Mouse (Mus musculus): Measurements from ENCODE around the gene Fam89b.

The Fam89b gene

DNA sequence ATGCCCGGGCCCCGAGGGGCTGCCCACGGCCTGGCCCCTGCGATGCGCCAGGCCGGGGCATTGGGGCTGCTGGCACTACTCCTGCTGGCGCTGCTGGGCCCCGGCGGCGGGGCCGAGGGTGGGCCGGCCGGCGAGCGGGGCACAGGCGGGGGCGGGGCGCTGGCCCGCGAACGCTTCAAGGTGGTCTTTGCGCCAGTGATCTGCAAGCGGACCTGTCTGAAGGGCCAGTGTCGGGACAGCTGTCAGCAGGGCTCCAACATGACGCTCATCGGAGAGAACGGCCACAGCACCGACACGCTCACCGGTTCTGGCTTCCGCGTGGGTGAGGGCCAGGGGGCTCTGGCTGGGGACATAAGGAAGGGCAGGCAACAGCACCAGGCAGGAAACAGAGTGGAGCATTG is 12.8 kb upstream of the Fam89b start:
- TF ChIP-seq NANOG (IDR thresholded peaks at IDR 0.05; ENCODE audit: borderline replicate concordance, low read length) (no peak), CTCF (conservative IDR thresholded peaks at IDR 0.05; ENCODE audit: low read length) (no peak), POU5F1 (IDR thresholded peaks at IDR 0.05; ENCODE audit: borderline replicate concordance, low read length) (no peak)
- Histone ChIP-seq H3K4me3 (replicated peaks; ENCODE audit: low read length) (peak overlapping the region; percentile 78), H3K27me3 (ENCODE audit: insufficient read depth, low read length) (peaks cover 78% of the 10 kb centered on the region)

DNA sequence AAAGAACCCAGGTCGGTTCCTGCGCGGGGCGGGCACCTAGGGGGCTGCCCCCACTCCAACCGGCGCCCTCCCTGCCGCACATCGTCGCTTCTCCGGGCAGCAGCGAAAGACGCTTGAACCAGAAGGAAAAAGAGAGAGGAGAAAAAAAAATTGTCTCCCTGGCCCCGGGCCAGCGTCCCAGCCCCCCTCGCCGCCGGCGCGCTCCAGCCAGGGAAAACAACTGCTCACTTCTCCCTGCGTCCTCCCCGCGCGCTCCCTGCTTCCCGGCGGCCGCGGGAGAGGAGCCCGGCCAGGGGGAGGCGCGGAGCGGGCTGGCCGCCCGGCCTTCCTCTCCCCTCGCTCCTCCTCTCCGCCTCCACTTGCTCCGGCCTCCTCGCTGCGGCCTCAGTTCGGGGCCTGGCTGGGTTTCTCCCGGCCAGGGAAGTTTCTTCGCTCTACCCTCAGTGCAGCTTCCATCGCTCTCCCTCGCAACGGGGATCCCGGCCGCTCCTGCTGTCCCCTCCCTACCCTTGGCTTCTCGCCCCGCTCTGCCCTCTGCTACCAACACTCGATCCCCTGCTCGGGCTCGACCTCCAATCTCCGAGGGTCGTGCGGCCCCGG is 12.3 kb upstream of the Fam89b start:
- no peaks in the 10 kb centered on the region for H3K9me3 ChIP-seq (ENCODE audit: low read length)
- no peak for TF ChIP-seq CTCF (conservative IDR thresholded peaks at IDR 0.05; ENCODE audit: low read length)
- TF ChIP-seq POU5F1 (IDR thresholded peaks at IDR 0.05; ENCODE audit: borderline replicate concordance, low read length): no peak
- TF ChIP-seq NANOG (IDR thresholded peaks at IDR 0.05; ENCODE audit: borderline replicate concordance, low read length): no peak

More for the DNA sequence above, 12.8 kb upstream of the Fam89b start:
- H3K9me3 ChIP-seq (ENCODE audit: low read length): no peaks in the 10 kb centered on the region
- H3K36me3 ChIP-seq (ENCODE audit: insufficient read depth, low read length): no peaks in the 10 kb centered on the region
- peaks cover 52% of the 10 kb centered on the region for H3K4me1 ChIP-seq (replicated peaks; ENCODE audit: low read depth, low read length)

DNA sequence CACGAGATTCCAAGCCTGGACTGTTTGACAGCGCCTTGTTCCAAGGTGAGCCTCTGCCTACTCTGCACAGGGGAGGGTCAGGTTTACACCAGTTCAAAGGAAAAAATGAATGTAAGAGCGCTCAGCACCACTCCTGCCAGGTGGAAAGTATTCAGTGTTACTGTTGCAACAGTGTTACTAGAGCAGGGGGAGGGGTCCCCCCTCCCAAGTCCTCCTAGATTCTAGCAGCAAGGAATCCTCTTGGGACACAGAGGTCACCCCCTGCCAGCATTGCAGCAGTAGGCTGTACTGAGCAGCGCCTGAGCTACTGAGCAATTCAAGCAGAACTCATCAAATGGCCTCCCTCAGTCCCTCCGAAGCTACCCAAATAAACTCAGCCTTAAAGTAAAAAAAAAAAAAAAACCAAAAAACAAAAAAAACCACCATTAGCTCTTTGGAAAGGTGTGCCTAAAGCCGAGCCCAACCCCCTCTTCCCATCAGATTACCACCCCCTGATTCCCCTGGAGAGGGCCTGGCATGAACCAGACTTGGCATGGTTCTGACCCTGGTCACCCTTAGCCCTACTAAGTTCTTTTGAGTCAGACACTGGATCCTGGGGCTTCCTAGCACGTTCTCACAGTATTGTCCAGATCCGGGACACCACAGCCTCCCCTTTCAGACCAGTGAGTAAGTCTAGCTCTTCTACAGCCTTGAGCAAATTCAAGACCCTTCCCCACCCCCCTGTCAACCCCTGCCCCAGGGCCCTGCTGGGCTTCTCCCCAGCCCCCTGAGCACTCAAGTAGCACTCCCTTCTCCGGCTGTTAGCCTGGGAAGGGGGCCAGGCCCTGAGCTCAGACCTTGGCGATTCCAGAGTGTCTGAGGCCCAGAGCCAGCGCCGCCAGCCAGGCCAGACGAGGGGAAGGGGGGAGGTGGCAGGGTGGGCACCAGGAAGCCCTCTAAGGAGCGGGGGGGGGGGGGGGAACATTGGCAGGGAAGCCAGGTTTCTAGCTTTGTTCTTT is 11.2 kb upstream of the Fam89b start, which contains the start of gene Ltbp3:
Gene Ltbp3, plus strand, starts transcription at position 585 of the 998 bp plus-strand sequence.
- H3K36me3 ChIP-seq (ENCODE audit: insufficient read depth, low read length): no peaks in the 10 kb centered on the region
- peaks cover 70% of the 10 kb centered on the region for H3K27me3 ChIP-seq (ENCODE audit: insufficient read depth, low read length)
- peaks cover 37% of the 10 kb centered on the region for H3K4me1 ChIP-seq (replicated peaks; ENCODE audit: low read depth, low read length)
- no peaks in the 10 kb centered on the region for H3K9me3 ChIP-seq (ENCODE audit: low read length)
- no peak for TF ChIP-seq NANOG (IDR thresholded peaks at IDR 0.05; ENCODE audit: borderline replicate concordance, low read length)
- no peak for TF ChIP-seq POU5F1 (IDR thresholded peaks at IDR 0.05; ENCODE audit: borderline replicate concordance, low read length)
- no peak for TF ChIP-seq CTCF (conservative IDR thresholded peaks at IDR 0.05; ENCODE audit: low read length)
- H3K4me3 ChIP-seq (replicated peaks; ENCODE audit: low read length): peak within 1 kb of the TSS; percentile 78

More for the DNA sequence above, 12.3 kb upstream of the Fam89b start:
- H3K4me1 ChIP-seq (replicated peaks; ENCODE audit: low read depth, low read length): peaks cover 47% of the 10 kb centered on the region
- peaks cover 75% of the 10 kb centered on the region for H3K27me3 ChIP-seq (ENCODE audit: insufficient read depth, low read length)
- H3K4me3 ChIP-seq (replicated peaks; ENCODE audit: low read length): peak overlapping the region; percentile 78
- no peaks in the 10 kb centered on the region for H3K36me3 ChIP-seq (ENCODE audit: insufficient read depth, low read length)

DNA sequence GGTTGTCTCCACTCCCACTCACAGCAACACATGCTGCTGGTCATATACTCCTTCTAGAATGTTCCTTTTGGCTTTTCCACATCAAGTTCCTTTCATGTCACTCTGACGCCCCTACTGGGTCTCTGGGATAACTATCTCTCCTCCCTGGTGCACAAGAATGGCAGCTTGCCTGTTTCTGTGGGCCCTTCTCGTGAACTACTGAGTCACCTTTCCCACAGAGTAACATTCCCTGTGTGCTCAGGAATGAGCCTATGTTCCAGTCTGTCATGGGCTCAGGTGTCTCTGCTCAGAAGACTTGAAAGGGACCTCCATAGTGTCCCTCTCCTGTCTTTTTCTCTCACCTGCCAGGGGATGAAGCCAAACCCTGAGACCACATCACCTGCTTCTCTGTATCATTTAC is 10.0 kb upstream of the Fam89b start:
- Histone ChIP-seq H3K4me3 (replicated peaks; ENCODE audit: low read length) (no peak overlapping the region), H3K4me1 (replicated peaks; ENCODE audit: low read depth, low read length) (peaks cover 30% of the 10 kb centered on the region), H3K36me3 (ENCODE audit: insufficient read depth, low read length) (no peaks in the 10 kb centered on the region), H3K9me3 (ENCODE audit: low read length) (no peaks in the 10 kb centered on the region), H3K27me3 (ENCODE audit: insufficient read depth, low read length) (peaks cover 64% of the 10 kb centered on the region)
- no peak for TF ChIP-seq NANOG (IDR thresholded peaks at IDR 0.05; ENCODE audit: borderline replicate concordance, low read length)
- no peak for TF ChIP-seq POU5F1 (IDR thresholded peaks at IDR 0.05; ENCODE audit: borderline replicate concordance, low read length)
- TF ChIP-seq CTCF (conservative IDR thresholded peaks at IDR 0.05; ENCODE audit: low read length): no peak

DNA sequence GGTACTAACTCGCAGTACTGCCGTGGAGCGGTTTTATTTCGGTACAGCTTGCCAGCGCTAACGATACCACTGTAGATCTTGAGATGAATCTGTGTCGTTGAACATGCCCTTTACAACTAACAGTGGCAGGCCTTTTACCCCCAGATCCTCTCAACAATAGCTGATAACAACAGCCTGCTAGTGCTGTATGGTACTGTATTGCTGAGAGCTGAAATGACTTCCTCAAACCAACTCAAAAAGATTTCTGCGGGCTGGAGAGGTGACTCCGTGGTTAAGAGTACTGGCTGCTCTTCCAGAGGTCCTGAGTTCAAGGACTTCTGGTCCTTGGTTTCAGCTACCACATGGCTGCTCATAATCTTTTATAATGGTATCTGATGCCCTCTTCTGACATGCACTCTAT is 4.9 kb upstream of the Fam89b start:
- TF ChIP-seq CTCF (conservative IDR thresholded peaks at IDR 0.05; ENCODE audit: low read length) (no peak), POU5F1 (IDR thresholded peaks at IDR 0.05; ENCODE audit: borderline replicate concordance, low read length) (no peak), NANOG (IDR thresholded peaks at IDR 0.05; ENCODE audit: borderline replicate concordance, low read length) (no peak)
- H3K4me3 ChIP-seq (replicated peaks; ENCODE audit: low read length): no peak overlapping the region
- H3K36me3 ChIP-seq (ENCODE audit: insufficient read depth, low read length): peaks cover 16% of the 10 kb centered on the region
- peaks cover 13% of the 10 kb centered on the region for H3K27me3 ChIP-seq (ENCODE audit: insufficient read depth, low read length)
- H3K9me3 ChIP-seq (ENCODE audit: low read length): no peaks in the 10 kb centered on the region
- peaks cover 30% of the 10 kb centered on the region for H3K4me1 ChIP-seq (replicated peaks; ENCODE audit: low read depth, low read length)

DNA sequence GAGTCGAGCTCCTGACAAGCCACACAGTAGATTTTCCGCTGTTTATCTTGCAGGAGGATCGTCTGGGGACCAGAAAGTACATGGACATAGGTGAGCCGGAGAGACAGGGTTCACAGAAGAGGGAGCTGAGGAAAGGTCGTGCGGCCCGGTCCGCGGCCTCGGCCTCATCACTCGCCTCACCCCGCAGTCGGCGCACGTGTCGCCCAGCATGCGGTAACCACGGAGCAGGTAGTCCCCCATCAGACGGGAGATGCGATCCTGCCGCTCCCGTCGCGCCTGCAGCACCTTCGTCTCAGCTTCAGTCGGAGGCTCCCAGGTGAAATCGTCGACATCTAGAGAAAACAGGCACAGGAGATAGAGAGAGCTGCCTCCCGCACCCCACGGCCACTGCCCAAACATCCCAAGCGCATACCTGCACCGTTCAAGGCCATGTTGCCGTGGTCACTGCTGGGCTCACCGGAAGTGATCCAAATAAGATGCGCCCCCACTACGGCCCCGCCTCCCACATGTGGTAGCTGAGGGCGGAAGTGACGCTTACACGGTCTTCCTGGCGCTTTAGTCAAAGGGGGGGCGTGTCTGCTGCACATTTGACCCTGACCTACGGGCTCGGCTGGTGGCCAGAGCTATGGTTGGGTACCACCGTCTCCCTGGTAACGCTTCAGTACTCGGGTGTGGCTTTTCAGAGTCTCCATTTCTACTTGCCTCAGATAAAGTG is 2.0 kb upstream of the Fam89b start:
- peaks cover 26% of the 10 kb centered on the region for H3K27me3 ChIP-seq (ENCODE audit: insufficient read depth, low read length)
- no peak for TF ChIP-seq POU5F1 (IDR thresholded peaks at IDR 0.05; ENCODE audit: borderline replicate concordance, low read length)
- no peak for TF ChIP-seq NANOG (IDR thresholded peaks at IDR 0.05; ENCODE audit: borderline replicate concordance, low read length)
- TF ChIP-seq CTCF (conservative IDR thresholded peaks at IDR 0.05; ENCODE audit: low read length): no peak
- H3K4me1 ChIP-seq (replicated peaks; ENCODE audit: low read depth, low read length): peaks cover 53% of the 10 kb centered on the region
- H3K4me3 ChIP-seq (replicated peaks; ENCODE audit: low read length): peak overlapping the region; percentile 97
- H3K9me3 ChIP-seq (ENCODE audit: low read length): no peaks in the 10 kb centered on the region
- peaks cover 22% of the 10 kb centered on the region for H3K36me3 ChIP-seq (ENCODE audit: insufficient read depth, low read length)

DNA sequence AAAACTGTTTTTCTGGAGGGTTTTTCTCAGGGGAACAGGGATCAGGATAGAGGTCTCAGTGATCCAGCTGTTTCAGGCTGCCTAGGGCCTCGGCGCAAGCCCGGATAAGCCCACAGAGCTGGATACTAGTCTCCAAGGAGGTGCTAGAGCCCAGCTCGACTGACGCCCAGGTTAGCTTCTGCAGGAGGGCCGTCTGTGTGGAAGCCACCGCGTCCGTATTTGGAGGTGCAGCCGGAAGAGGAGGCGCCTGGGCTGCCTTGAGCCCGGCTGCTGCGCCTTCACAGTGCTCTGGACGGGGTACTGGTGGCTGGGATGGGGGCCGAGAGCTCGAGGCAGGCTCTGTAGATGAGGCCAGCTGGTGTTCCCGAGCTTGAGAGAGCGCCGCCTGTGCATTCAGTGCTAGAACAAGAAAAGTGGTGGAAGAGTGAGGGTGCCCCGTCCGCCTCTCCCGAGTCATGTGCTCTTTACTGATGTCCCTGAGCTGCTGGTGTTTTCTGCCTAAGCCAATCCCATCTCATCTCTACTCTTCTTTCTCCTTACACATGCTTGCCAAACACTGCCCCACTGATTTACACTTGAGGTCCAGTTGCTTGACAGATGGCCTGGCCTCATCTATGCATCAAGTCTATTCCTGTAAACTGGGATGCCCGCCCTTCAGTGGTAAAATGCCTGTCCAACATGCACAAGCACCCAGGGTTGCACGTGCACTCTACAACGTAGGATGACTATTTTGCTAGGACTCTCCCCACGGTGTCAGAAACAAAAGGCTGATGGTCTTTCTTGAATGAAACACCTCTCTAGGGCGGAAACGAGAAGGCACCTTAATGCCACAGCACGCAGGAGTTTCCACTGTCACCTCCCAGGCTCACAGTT is 1.1 kb upstream of the Fam89b start:
- Histone ChIP-seq H3K36me3 (ENCODE audit: insufficient read depth, low read length) (peaks cover 22% of the 10 kb centered on the region), H3K27me3 (ENCODE audit: insufficient read depth, low read length) (peaks cover 30% of the 10 kb centered on the region), H3K4me1 (replicated peaks; ENCODE audit: low read depth, low read length) (peaks cover 60% of the 10 kb centered on the region), H3K4me3 (replicated peaks; ENCODE audit: low read length) (peak overlapping the region; percentile 97), H3K9me3 (ENCODE audit: low read length) (no peaks in the 10 kb centered on the region)
- TF ChIP-seq CTCF (conservative IDR thresholded peaks at IDR 0.05; ENCODE audit: low read length): no peak
- TF ChIP-seq NANOG (IDR thresholded peaks at IDR 0.05; ENCODE audit: borderline replicate concordance, low read length): no peak
- TF ChIP-seq POU5F1 (IDR thresholded peaks at IDR 0.05; ENCODE audit: borderline replicate concordance, low read length): no peak

Measured in E14TG2a.4 (cell line).